Mouse (Mus musculus) hindlimb bud, embryonic 11.5 days (tissue): ENCODE data around the gene Tspan4.

Experiments
- DNase-seq: peaks from one replicate; pipeline ENCODE4 v3.0.0-alpha.2; 2012; ENCODE audit warnings: low read depth, low spot score; ENCODE audit errors: extremely low spot score

Tspan4 gene

GRCm38 (mm10) chr7:141474160-141474559, 880 bp upstream of the Tspan4 start:
- no peak for DNase-seq

GRCm38 (mm10) chr7:141475805-141476158, 742 bp downstream of the Tspan4 start:
- no peak for DNase-seq

GRCm38 (mm10) chr7:141476226-141476980, 1.4 kb downstream of the Tspan4 start:
- no peak for DNase-seq

- no peak for DNase-seq
These were observed 1.9 kb downstream of the Tspan4 start for GRCm38 (mm10) chr7:141476981-141477370.

GRCm38 (mm10) chr7:141477578-141478269, 2.7 kb downstream of the Tspan4 start:
- DNase-seq = no peak

- no peak for DNase-seq
These were observed 3.3 kb downstream of the Tspan4 start for GRCm38 (mm10) chr7:141478270-141478748.

- no peak for DNase-seq
These were observed 5.9 kb downstream of the Tspan4 start for GRCm38 (mm10) chr7:141480842-141481497.

GRCm38 (mm10) chr7:141481498-141482401, 6.7 kb downstream of the Tspan4 start:
- no peak for DNase-seq

GRCm38 (mm10) chr7:141482531-141483024, 7.5 kb downstream of the Tspan4 start:
- DNase-seq = no peak

GRCm38 (mm10) chr7:141483114-141483653, 8.1 kb downstream of the Tspan4 start:
- DNase-seq = no peak

- DNase-seq = no peak
These were observed 9.4 kb downstream of the Tspan4 start for GRCm38 (mm10) chr7:141484186-141485120.

- DNase-seq = no peak
These were observed 10.1 kb downstream of the Tspan4 start for GRCm38 (mm10) chr7:141485186-141485585.

GRCm38 (mm10) chr7:141485606-141486005, 10.6 kb downstream of the Tspan4 start:
- DNase-seq = no peak

- DNase-seq = no peak
These were observed 11.2 kb downstream of the Tspan4 start for GRCm38 (mm10) chr7:141486239-141486638.

- no peak for DNase-seq
These were observed 12.1 kb downstream of the Tspan4 start for GRCm38 (mm10) chr7:141487141-141487540.

GRCm38 (mm10) chr7:141491151-141491550, 16.1 kb downstream of the Tspan4 start:
- no peak for DNase-seq

- DNase-seq = no peak
These were observed 17.7 kb downstream of the Tspan4 start for GRCm38 (mm10) chr7:141492738-141493137.

GRCm38 (mm10) chr7:141493729-141494128, 18.7 kb downstream of the Tspan4 start:
- DNase-seq = no peak

- no peak for DNase-seq
These were observed 20.3 kb downstream of the Tspan4 start for GRCm38 (mm10) chr7:141495379-141495778.
